Mouse (Mus musculus) heart, postnatal 0 days (tissue): ENCODE results near the gene Eme2. TPM values are rescaled to one million over a fixed set of nuclear protein-coding genes. Genes with fewer than 3 reads are reported as not detected.

Experiments used
- ATAC-seq: fragments of 200-750 bp; cut with Nextera tagmentation; 2 replicates; pipeline ENCODE4 v1.8.0; 2017; ENCODE audit warnings: low read depth, moderate number of reproducible peaks, moderate library complexity; ENCODE audit not compliant: insufficient read depth
- DNase-seq: peaks from one replicate; pipeline ENCODE4 v3.0.0-alpha.2; 2016; ENCODE audit warnings: low spot score
- H3K27ac ChIP-seq: fragments of 300-500 bp; sonication (generic); 2 replicates; pipeline ENCODE4 v1.5.1; 2014; ENCODE audit warnings: low read depth, mild to moderate bottlenecking
- H3K27me3 ChIP-seq: fragments of 300-500 bp; sonication (generic); 2 replicates; pipeline ENCODE4 v1.6.1; 2014; ENCODE audit warnings: low read length, mixed read lengths; ENCODE audit not compliant: control insufficient read depth, insufficient read depth
- H3K36me3 ChIP-seq: fragments of 300-500 bp; sonication (generic); replicated peaks from 2 replicates; pipeline ENCODE4 v1.6.1; 2014; ENCODE audit warnings: low read length, mixed read lengths; ENCODE audit not compliant: control insufficient read depth, insufficient read depth
- H3K4me1 ChIP-seq: fragments of 300-500 bp; sonication (generic); 2 replicates; pipeline ENCODE4 v1.6.1; 2014; ENCODE audit warnings: antibody characterized with exemption; ENCODE audit not compliant: control insufficient read depth, insufficient read depth
- H3K4me2 ChIP-seq: fragments of 300-500 bp; sonication (generic); 2 replicates; pipeline ENCODE4 v1.6.1; 2014; ENCODE audit warnings: low read depth, mild to moderate bottlenecking, low read length, moderate library complexity
- H3K4me3 ChIP-seq: fragments of 300-500 bp; sonication (generic); 2 replicates; pipeline ENCODE4 v1.5.1; 2014; ENCODE audit warnings: low read depth, low read length
- H3K9ac ChIP-seq: fragments of 300-500 bp; sonication (generic); replicated peaks from 2 replicates; pipeline ENCODE4 v1.6.1; 2014; ENCODE audit warnings: low read depth, low read length, mixed read lengths
- H3K9me3 ChIP-seq: fragments of 300-500 bp; sonication (generic); replicated peaks from 2 replicates; pipeline ENCODE4 v1.6.1; 2016; ENCODE audit warnings: low read length; ENCODE audit not compliant: control insufficient read depth
- CTCF ChIP-seq: IDR thresholded peaks from 2 replicates; pipeline ENCODE4 v1.5.1; 2016; ENCODE audit warnings: antibody characterized with exemption, control low read depth, low read depth
- EP300 ChIP-seq: IDR thresholded peaks from 2 replicates; pipeline ENCODE4 v1.6.1; 2016; ENCODE audit warnings: antibody characterized with exemption, low read depth
- WGBS: fragments of 180-500 bp; shearing (Covaris S2); extraction: QIAGEN DNeasy Blood & Tissue Kit; methylation state at CpG from one replicate; pipeline ENCODE4 v1.1.7; 2014; 5-methylcytosine and 5-hydroxymethylcytosine counted together
- polyA plus RNA-seq: library from polyadenylated mRNA; unstranded; fragments of >200 nt; fragmentation: Nextera tagmentation; extraction: Ambion mirVana; gene quantifications from 2 replicates; pipeline ENCODE4 v1.2.1, GENCODE M21; 2015
- total RNA-seq: library from RNA; depleted of rRNA; stranded (reverse); fragments of >200 nt; gene quantifications from 2 replicates; pipeline ENCODE4 v1.2.3, GENCODE M21; 2014; ENCODE audit warnings: low replicate concordance

Gene Eme2
- total and polyA plus RNA-seq, 2 experiments from 2014 or later, result 15.5 to 28.2 TPM

- Histone ChIP-seq H3K36me3 (peaks cover 20% of the 10 kb centered on the region), H3K4me2 (peak within 1 kb of the TSS; percentile 97), H3K9ac (peak within 1 kb of the TSS; percentile 82), H3K4me1 (peaks cover 17% of the 10 kb centered on the region), H3K9me3 (no peaks in the 10 kb centered on the region), H3K27ac (peak within 1 kb of the TSS; percentile 92), H3K27me3 (no peaks in the 10 kb centered on the region), H3K4me3 (peak within 1 kb of the TSS; percentile 88)
- peak; percentile 100 for DNase-seq
- WGBS, result under 1% methylated on average over 69 of the region's 69 CpGs
- 0 out of 2 replicates have a peak, but pooled peaks have one; percentile 1 for TF ChIP-seq CTCF
- peak; percentile 91 for TF ChIP-seq EP300
- ATAC-seq, result peak; percentile 95
Measured at GRCm38 (mm10) chr17:24886134-24886931, 8.6 kb downstream of the Eme2 start, which contains the start of the genes Nubp2 and Spsb3. TSS of gene Nubp2 (minus strand) at chr17:24886349. TSS of gene Spsb3 (plus strand) at chr17:24886643.

- 19% methylated on average over 22 of the region's 22 CpGs for WGBS
- Histone ChIP-seq H3K4me3 (peak overlapping the region; percentile 82), H3K27ac (peak overlapping the region; percentile 27; the same call in 1 of the 2 replicates), H3K27me3 (no peaks in the 10 kb centered on the region), H3K4me1 (peaks cover 17% of the 10 kb centered on the region), H3K9ac (peak overlapping the region; percentile 71), H3K4me2 (peak overlapping the region; percentile 89), H3K9me3 (no peaks in the 10 kb centered on the region), H3K36me3 (peaks cover 12% of the 10 kb centered on the region)
- TF ChIP-seq CTCF (no peak), EP300 (no peak)
- DNase-seq (no peak), ATAC-seq (no peak)
Measured at GRCm38 (mm10) chr17:24885356-24886133, 9.3 kb downstream of the Eme2 start.

GRCm38 (mm10) chr17:24884391-24884790 lies 10.5 kb downstream of the Eme2 start:
- Histone ChIP-seq H3K36me3 (peaks cover 7% of the 10 kb centered on the region), H3K9me3 (no peaks in the 10 kb centered on the region), H3K9ac (no peak overlapping the region), H3K4me3 (no peak overlapping the region), H3K4me2 (no peak overlapping the region), H3K27me3 (no peaks in the 10 kb centered on the region), H3K4me1 (peaks cover 17% of the 10 kb centered on the region), H3K27ac (no peak overlapping the region)
- 80% methylated on average over 6 of the region's 6 CpGs for WGBS
- DNase-seq, result no peak
- no peak for ATAC-seq
- no peak for TF ChIP-seq CTCF
- no peak for TF ChIP-seq EP300

- no peak overlapping the region for H3K4me2 ChIP-seq
- DNase-seq (peak; percentile 55), ATAC-seq (no peak)
- H3K9ac ChIP-seq, result no peak overlapping the region
- no peak overlapping the region for H3K4me3 ChIP-seq
- peak; percentile 56 for TF ChIP-seq CTCF
- no peak for TF ChIP-seq EP300
- peaks cover 4% of the 10 kb centered on the region; the same call in 1 of the 2 replicates for H3K4me1 ChIP-seq
- H3K36me3 ChIP-seq, result peaks cover 7% of the 10 kb centered on the region
- no peaks in the 10 kb centered on the region for H3K9me3 ChIP-seq
- no peak overlapping the region for H3K27ac ChIP-seq
- H3K27me3 ChIP-seq, result no peaks in the 10 kb centered on the region
- 45% methylated on average over 7 of the region's 7 CpGs for WGBS
Measured at GRCm38 (mm10) chr17:24881738-24882440, 13.0 kb downstream of the Eme2 start.

GRCm38 (mm10) chr17:24878531-24878930 lies 16.4 kb downstream of the Eme2 start:
- WGBS, result 71% methylated on average over 8 of the region's 8 CpGs
- Histone ChIP-seq H3K9me3 (no peaks in the 10 kb centered on the region), H3K27me3 (no peaks in the 10 kb centered on the region), H3K4me1 (no peaks in the 10 kb centered on the region), H3K27ac (no peak overlapping the region), H3K9ac (no peak overlapping the region), H3K4me2 (no peak overlapping the region), H3K4me3 (no peak overlapping the region), H3K36me3 (peaks cover 7% of the 10 kb centered on the region)
- DNase-seq, result no peak
- no peak for ATAC-seq
- no peak for TF ChIP-seq CTCF
- no peak for TF ChIP-seq EP300
